Mouse (Mus musculus) CH12F3 (cell line): ENCODE measurements at regions not wholly inside any gene's neighbourhood (a gene's known extent, or its start where the extent isn't known, plus 50 kb on each side); places are given as distances from the start of the nearest gene placed in this dataset.

ENCODE experiments used
- in situ Hi-C: fragments of 300-500 bp; cut with MboI; formaldehyde crosslinking; loops from 2 replicates; pipeline ENCODE4 v1.14.3; 2020; ENCODE audit warnings: low sequenced_read_pairs

DNA sequence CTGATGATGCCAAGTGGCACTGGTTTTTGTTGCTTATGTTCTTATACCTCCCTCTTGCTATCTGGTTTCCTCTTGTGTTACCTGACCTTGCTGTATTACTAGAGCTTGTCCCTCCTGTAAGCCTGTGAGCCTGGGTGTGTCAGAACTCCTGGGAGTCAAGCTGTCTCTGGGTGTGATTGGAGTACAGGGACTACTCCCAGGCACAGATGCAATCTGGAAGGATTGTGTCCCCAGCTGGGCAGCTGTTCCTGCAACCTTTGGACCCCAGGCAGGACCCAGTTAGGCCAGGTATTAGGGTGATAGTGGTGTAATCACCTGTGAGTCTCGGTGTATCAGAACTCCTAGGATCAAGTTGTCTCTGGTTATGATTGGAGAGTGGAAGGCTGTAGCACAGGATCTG lies 97.4 kb upstream of the Dock11 start:
- in situ Hi-C loops, result no loop called here

- in situ Hi-C loops, result no loop called here
Observed at GRCm38 (mm10) chrX:35813206-35813605, 75.4 kb upstream of the Dock11 start.

GRCm38 (mm10) chrX:35834411-35834810 lies 54.2 kb upstream of the Dock11 start:
- in situ Hi-C loops, result loop anchor here (25.0 kb wide), 1 partner anchor 353 kb away; the partner anchor contains the start of gene Zcchc12

GRCm38 (mm10) chrX:35838064-35838463 lies 50.6 kb upstream of the Dock11 start:
- in situ Hi-C loops, result loop anchor here (25.0 kb wide), 1 partner anchor 349 kb away; the partner anchor contains the start of gene Zcchc12
